In the genomic region with DNA sequence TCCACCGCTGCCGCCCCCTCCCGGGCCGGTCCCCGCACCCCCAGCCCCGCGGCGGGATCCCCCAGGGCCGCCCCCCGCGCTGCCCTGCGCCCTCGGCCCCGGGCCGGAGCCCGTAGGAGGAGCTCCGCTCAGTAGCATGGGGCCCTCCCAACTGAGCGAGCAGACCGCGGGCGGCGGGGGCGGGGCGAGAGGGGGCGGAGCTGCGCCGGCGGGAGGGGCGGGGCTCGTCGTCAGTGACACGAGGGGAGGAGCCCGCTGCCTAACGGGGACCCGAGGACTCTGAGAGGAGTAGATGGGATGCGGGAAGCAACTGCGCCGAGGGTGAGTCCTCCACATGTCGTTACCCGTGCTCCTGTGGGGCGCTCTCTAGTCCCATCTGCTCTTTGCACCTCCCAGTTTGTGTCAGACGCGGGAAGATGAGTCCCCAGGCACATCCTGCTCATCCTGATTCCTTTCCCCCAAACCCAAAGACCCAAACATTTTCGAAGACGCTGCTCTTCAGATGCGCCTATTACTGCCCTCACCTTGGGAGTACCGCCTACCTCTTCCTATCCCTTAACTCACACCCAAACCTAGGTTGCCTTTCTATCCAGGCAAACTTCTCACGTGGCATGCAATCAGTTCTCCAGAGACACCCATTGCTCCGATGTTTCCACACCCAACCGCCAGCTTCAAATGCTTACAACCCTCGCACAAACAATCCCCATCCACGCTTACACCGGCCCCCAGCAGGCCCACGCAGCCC, we compare ENCODE assay signal across 8 mouse cellular contexts. TPM values are rescaled to one million over a fixed set of nuclear protein-coding genes. Genes with fewer than 3 reads are reported as not detected.
DNase-seq lines count a peak whose midpoint lies in the region; ATAC-seq lines count a peak whose summit lies in the region.

A gene (minus strand): TSS at position 168 of the 745 bp plus-strand sequence.

- DNase-seq in CD4-positive helper T cell, adult 2 months (ENCODE audit: low read depth, low spot score), result peak; percentile 88
- peak; percentile 81 for DNase-seq in c-Kit-negative CD71-positive TER-119-positive erythroid progenitor cells, embryonic 14.5 days (ENCODE audit: low read depth, low spot score)
- peak; percentile 93 for DNase-seq in forebrain, embryonic 10.5 days (ENCODE audit: extremely low spot score, low spot score)
- peak; percentile 94 for DNase-seq in kidney, postnatal 14 days
- DNase-seq in natural killer cell, adult 2 months (ENCODE audit: low spot score in 2 of 2), result peak; percentile 81 to 87

- H3K27ac ChIP-seq in forebrain, embryonic 10.5 days, result peak within 1 kb of the TSS; percentile 96
- H3K27ac ChIP-seq in heart, embryonic 14.5 days (replicated peaks in 1 of 2; ENCODE audit: control insufficient read depth in 1 of 2, insufficient read depth in 1 of 2, low read depth in 2 of 2, low read length in 2 of 2), result no peak within 1 kb of the TSS; a peak in 1 of 4 replicates
- peak within 1 kb of the TSS; percentile 80 for H3K27ac ChIP-seq in liver, embryonic 12.5 days
- peak within 1 kb of the TSS; percentile 63; the same call in 1 of the 2 replicates for H3K27ac ChIP-seq in stomach, embryonic 14.5 days (ENCODE audit: low read length)

- WGBS in forebrain, embryonic 10.5 days, result 1% methylated on average over 53 of the region's 54 CpGs
- WGBS in heart, embryonic 14.5 days, result 1% methylated on average over 34 of the region's 54 CpGs
- WGBS in liver, embryonic 12.5 days (ENCODE audit: insufficient replicate concordance), result under 1% methylated on average over 33 of the region's 54 CpGs
- WGBS in stomach, embryonic 14.5 days, result under 1% methylated on average over 50 of the region's 54 CpGs

- peak within 1 kb of the TSS; percentile 98 for H3K4me3 ChIP-seq in forebrain, embryonic 10.5 days
- peak within 1 kb of the TSS; percentile 64 to 67 for H3K4me3 ChIP-seq in heart, embryonic 14.5 days (ENCODE audit: control insufficient read depth in 1 of 2, insufficient read depth in 1 of 2, low read depth in 1 of 2, low read length in 2 of 2)
- H3K4me3 ChIP-seq in liver, embryonic 12.5 days, result peak within 1 kb of the TSS; percentile 85
- peak within 1 kb of the TSS; percentile 89 for H3K4me3 ChIP-seq in stomach, embryonic 14.5 days (ENCODE audit: low read depth, low read length)

- H3K4me2 ChIP-seq in heart, embryonic 14.5 days (ENCODE audit: low read length), result peak within 1 kb of the TSS; percentile 77
- peak within 1 kb of the TSS; percentile 99 for H3K4me2 ChIP-seq in liver, embryonic 12.5 days
- peak within 1 kb of the TSS; percentile 80 for H3K4me2 ChIP-seq in stomach, embryonic 14.5 days (replicated peaks; ENCODE audit: low read depth, low read length)

- peak within 1 kb of the TSS; percentile 81 for H3K9ac ChIP-seq in heart, embryonic 14.5 days (ENCODE audit: low read length)
- H3K9ac ChIP-seq in liver, embryonic 12.5 days, result peak within 1 kb of the TSS; percentile 93
- peak within 1 kb of the TSS; percentile 81 for H3K9ac ChIP-seq in stomach, embryonic 14.5 days (replicated peaks; ENCODE audit: low read depth, low read length)

- peaks cover 45% of the 10 kb centered on the region for H3K4me1 ChIP-seq in forebrain, embryonic 10.5 days
- peaks cover 15 to 19% of the 10 kb centered on the region in 2 experiments for H3K4me1 ChIP-seq in heart, embryonic 14.5 days (ENCODE audit: control insufficient read depth in 2 of 2, insufficient read depth in 2 of 2, low read length in 2 of 2)
- peaks cover 60% of the 10 kb centered on the region for H3K4me1 ChIP-seq in liver, embryonic 12.5 days
- H3K4me1 ChIP-seq in stomach, embryonic 14.5 days (ENCODE audit: control insufficient read depth, insufficient read depth, low read length), result peaks cover 9% of the 10 kb centered on the region; the same call in 1 of the 2 replicates

- no peaks in the 10 kb centered on the region for H3K9me3 ChIP-seq in forebrain, embryonic 10.5 days
- no peaks in the 10 kb centered on the region for H3K9me3 ChIP-seq in heart, embryonic 14.5 days (ENCODE audit: control insufficient read depth, low read length)
- no peaks in the 10 kb centered on the region for H3K9me3 ChIP-seq in liver, embryonic 12.5 days (replicated peaks)
- H3K9me3 ChIP-seq in stomach, embryonic 14.5 days (ENCODE audit: control insufficient read depth, low read depth, low read length), result no peaks in the 10 kb centered on the region

- peaks cover 30% of the 10 kb centered on the region for H3K27me3 ChIP-seq in forebrain, embryonic 10.5 days (ENCODE audit: poor library complexity, severe bottlenecking)
- H3K27me3 ChIP-seq in heart, embryonic 14.5 days (ENCODE audit: control insufficient read depth, insufficient read depth, low read length), result no peaks in the 10 kb centered on the region
- H3K27me3 ChIP-seq in liver, embryonic 12.5 days (replicated peaks), result peaks cover 2% of the 10 kb centered on the region; the same call in 1 of the 2 replicates
- H3K27me3 ChIP-seq in stomach, embryonic 14.5 days (ENCODE audit: control insufficient read depth, insufficient read depth, low read length), result no peaks in the 10 kb centered on the region

- H3K36me3 ChIP-seq in forebrain, embryonic 10.5 days (replicated peaks), result peaks cover 5% of the 10 kb centered on the region
- no peaks in the 10 kb centered on the region for H3K36me3 ChIP-seq in heart, embryonic 14.5 days (ENCODE audit: control insufficient read depth, insufficient read depth, low read length)
- H3K36me3 ChIP-seq in liver, embryonic 12.5 days, result peaks cover 3% of the 10 kb centered on the region
- no peaks in the 10 kb centered on the region for H3K36me3 ChIP-seq in stomach, embryonic 14.5 days (ENCODE audit: control insufficient read depth, insufficient read depth, low read length)

- ATAC-seq in heart, embryonic 14.5 days (ENCODE audit: insufficient number of reproducible peaks, insufficient read depth, low FRiP score, low read depth), result peak; percentile 91
- ATAC-seq in liver, embryonic 12.5 days, result peak; percentile 86
- peak; percentile 96 for ATAC-seq in stomach, embryonic 14.5 days (ENCODE audit: insufficient number of reproducible peaks, insufficient read depth, low FRiP score, low read depth)

RNA-seq across cellular contexts. Expression of the gene that starts here (rescaled TPM):
- 3.3 and 4.6 TPM in 2 replicates for polyA plus RNA-seq in forebrain, embryonic 10.5 days (2016; fragmentation: Nextera tagmentation; extraction: Ambion mirVana)
- polyA plus RNA-seq in heart, embryonic 14.5 days (2014; fragmentation: Nextera tagmentation; extraction: Ambion mirVana), result 3.6 TPM in 2 replicates
- polyA plus RNA-seq in liver, embryonic 12.5 days (2016; fragmentation: Nextera tagmentation; extraction: Ambion mirVana), result 2.0 TPM in 2 replicates
- polyA plus RNA-seq in stomach, embryonic 14.5 days (2014; fragmentation: Nextera tagmentation; extraction: Ambion mirVana), result 3.8 and 5.2 TPM in 2 replicates

Comparison
In these comparisons a context has a peak if more than half of its experiments do, and no peak if none do; other contexts are left out.
1. H3K27ac ChIP-seq: peak in forebrain, embryonic 10.5 days (single experiment), liver, embryonic 12.5 days (single experiment) and stomach, embryonic 14.5 days (single experiment); none in heart, embryonic 14.5 days (0 of 2).
2. Peak in every context shown above with its lines, with median percentiles within 50 percentile points of each other: DNase-seq, H3K4me3 ChIP-seq, ATAC-seq, H3K4me2 ChIP-seq and H3K9ac ChIP-seq.